Mouse (Mus musculus) monocyte, adult 5-6 weeks (primary cell): ENCODE results near the gene Rhox4a. TPM values are rescaled to one million over a fixed set of nuclear protein-coding genes. Genes with fewer than 3 reads are reported as not detected.
"Not testable (repeated sequence)": the region's sequence is repeated elsewhere in the genome, so short reads cannot be mapped to it uniquely, and the experiment has no call there.

Experiments
- ATAC-seq: fragments of 153-309, 156-312 bp; replicated peaks from 2 replicates; pipeline ENCODE4 v1.8.0; 2017; ENCODE audit warnings: mild to moderate bottlenecking; ENCODE audit not compliant: low TSS enrichment, insufficient number of reproducible peaks, severe bottlenecking, poor library complexity, low FRiP score
- total RNA-seq: library from RNA; stranded (forward); fragments of 200-1000, 200-491, 200-594 nt; gene quantifications from 3 replicates; pipeline ENCODE4 v1.2.3, GENCODE M21; 2017

Gene Rhox4a
- total RNA-seq: not detected in 3 replicates

- not testable (repeated sequence) for ATAC-seq
Observed at GRCm38 (mm10) chrX:37265038-37265437, at the start of gene Rhox4a. Rhox4a (plus strand) TSS chrX:37265338.

GRCm38 (mm10) chrX:37222158-37222557 is 43.0 kb upstream of the Rhox4a start, which contains the start of gene Rhox1:
Rhox1 (minus strand) TSS chrX:37222258.
- ATAC-seq: not testable (repeated sequence)

- not testable (repeated sequence) for ATAC-seq
Observed at GRCm38 (mm10) chrX:37244676-37245075, 20.5 kb upstream of the Rhox4a start, which contains the start of gene Rhox2a. Rhox2a (plus strand) TSS chrX:37244976.

GRCm38 (mm10) chrX:37249619-37250018 is 15.5 kb upstream of the Rhox4a start, which contains the start of gene Rhox3a:
Rhox3a (plus strand) TSS chrX:37249919.
- ATAC-seq: not testable (repeated sequence)

Other genes with a start within 250 kb of the Rhox4a start
- gene Sowahd, start 216.5 kb upstream of the Rhox4a start, total RNA-seq: not detected in 3 replicates
- gene Rpl39, start 179.9 kb upstream of the Rhox4a start, total RNA-seq: 1,433 to 1,582 TPM (median 1,501 TPM) in 3 replicates
- 27.2 to 44.4 TPM (median 41.0 TPM) in 3 replicates for gene Upf3b, start 155.0 kb upstream of the Rhox4a start, total RNA-seq
- gene Nkap, start 138.5 kb upstream of the Rhox4a start, total RNA-seq: 31.6 to 37.5 TPM (median 35.5 TPM) in 3 replicates
- gene Akap14, start 96.5 kb upstream of the Rhox4a start, total RNA-seq: not detected in 3 replicates
- gene Ndufa1, start 74.2 kb upstream of the Rhox4a start, total RNA-seq: 127 to 140 TPM (median 128 TPM) in 3 replicates
- 0.29 to 2.1 TPM (median 2.0 TPM) in 3 replicates for gene Rnf113a1, start 74.1 kb upstream of the Rhox4a start, total RNA-seq
- gene Gm9, start 54.3 kb upstream of the Rhox4a start, total RNA-seq: not detected in 3 replicates
- not detected in 3 replicates for gene Rhox1, start 43.1 kb upstream of the Rhox4a start, total RNA-seq
- gene Rhox2a, start 20.4 kb upstream of the Rhox4a start, total RNA-seq: not detected in 3 replicates
- not detected in 3 replicates for gene Rhox3a, start 15.4 kb upstream of the Rhox4a start, total RNA-seq
- not detected in 3 replicates for gene Rhox3a2, start 114.7 kb downstream of the Rhox4a start, total RNA-seq
- gene Rhox4a2, start 125.5 kb downstream of the Rhox4a start, total RNA-seq: 0.58 TPM in 1 of 3 replicates, not detected in the others
- gene Rhox2b, start 146.7 kb downstream of the Rhox4a start, total RNA-seq: not detected in 3 replicates
- gene Rhox4b, start 167.2 kb downstream of the Rhox4a start, total RNA-seq: not detected in 3 replicates
- not detected in 3 replicates for gene Rhox2c, start 188.3 kb downstream of the Rhox4a start, total RNA-seq
- gene Rhox3c, start 193.2 kb downstream of the Rhox4a start, total RNA-seq: not detected in 3 replicates
- not detected in 3 replicates for gene Rhox4c, start 215.0 kb downstream of the Rhox4a start, total RNA-seq
- gene Rhox2d, start 228.1 kb downstream of the Rhox4a start, total RNA-seq: not detected in 3 replicates
- not detected in 3 replicates for gene Rhox4d, start 249.0 kb downstream of the Rhox4a start, total RNA-seq